Mouse (Mus musculus) urinary bladder, postnatal 25 days (tissue): Measurements from ENCODE around the gene Gm20830.
"Not testable (repeated sequence)": the region's sequence is repeated elsewhere in the genome, so short reads cannot be mapped to it uniquely, and the experiment has no call there.

Experiments used
- DNase-seq: peaks from one replicate; pipeline ENCODE4 v3.0.0; 2022; ENCODE audit warnings: low spot score

The Gm20830 gene

DNA sequence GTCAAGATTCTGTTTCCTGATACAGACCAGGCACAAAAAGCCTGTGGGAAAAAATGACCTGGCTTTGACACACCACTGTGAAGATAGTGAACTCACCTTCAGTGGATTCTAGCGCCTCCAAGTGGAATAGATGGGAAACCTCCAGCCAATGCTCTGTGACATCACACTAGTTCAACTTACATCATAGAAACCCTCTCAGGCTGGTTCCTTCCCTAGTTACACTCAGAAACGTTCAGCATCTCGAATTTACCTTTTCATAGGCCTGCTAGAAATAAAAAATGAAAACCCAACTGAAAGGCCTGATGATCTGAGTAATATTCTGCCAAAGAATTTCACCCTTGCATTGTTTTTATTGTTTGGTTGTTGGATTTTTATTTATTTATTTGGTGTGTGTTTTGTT lies at the start of gene Gm20830:
TSS of gene Gm20830 (minus strand) at position 101 of the 400 bp plus-strand sequence.
- DNase-seq, result not testable (repeated sequence)
